Mouse (Mus musculus) heart, adult 2 months (tissue): ENCODE data around the gene Spata13. TPM values are rescaled to one million over a fixed set of nuclear protein-coding genes. Genes with fewer than 3 reads are reported as not detected.

Source experiments
- DNase-seq, 2 experiments: peaks; one replicate each; pipeline ENCODE4 v3.0.0; 2021
- H3K27ac ChIP-seq: fragments of 200-600 bp; 2 replicates; pipeline ENCODE4 v1.8.1; 2022
- H3K27me3 ChIP-seq: fragments of 200-500 bp; 2 replicates; pipeline ENCODE4 v1.6.1; 2012; ENCODE audit warnings: mild to moderate bottlenecking, low read length, inconsistent platforms, mixed read lengths; ENCODE audit not compliant: control insufficient read depth, insufficient read depth
- H3K36me3 ChIP-seq: fragments of 200-500 bp; 2 replicates; pipeline ENCODE4 v1.6.1; 2012; ENCODE audit warnings: low read length, inconsistent platforms; ENCODE audit not compliant: control insufficient read depth, insufficient read depth
- H3K4me1 ChIP-seq: fragments of 200-500 bp; 2 replicates; pipeline ENCODE4 v1.6.1; 2011; ENCODE audit warnings: low read length; ENCODE audit not compliant: control insufficient read depth, insufficient read depth
- H3K4me3 ChIP-seq: fragments of 200-600 bp; 2 replicates; pipeline ENCODE4 v1.8.1; 2022
- H3K79me2 ChIP-seq: fragments of 200-500 bp; replicated peaks from 2 replicates; pipeline ENCODE4 v1.6.1; 2012; ENCODE audit warnings: mild to moderate bottlenecking, inconsistent platforms, low read length, moderate library complexity, mixed read lengths; ENCODE audit not compliant: control insufficient read depth, insufficient read depth
- H3K9ac ChIP-seq: fragments of 200-500 bp; 2 replicates; pipeline ENCODE4 v1.6.1; 2012; ENCODE audit warnings: low read depth, mild to moderate bottlenecking, control low read depth, inconsistent platforms, low read length, mixed read lengths
- CTCF ChIP-seq: fragments of 200-600 bp; IDR thresholded peaks from 2 replicates; pipeline ENCODE4 v1.8.1; 2022; ENCODE audit warnings: antibody characterized with exemption, mild to moderate bottlenecking, moderate library complexity
- EP300 ChIP-seq: fragments of 200-500 bp; IDR thresholded peaks from 2 replicates; pipeline ENCODE4 v1.6.1; 2011; ENCODE audit warnings: low read depth, low read length, control low read depth; ENCODE audit not compliant: insufficient read depth
- POLR2A ChIP-seq: fragments of 200-500 bp; IDR thresholded peaks from 2 replicates; pipeline ENCODE4 v1.6.1; 2011; ENCODE audit warnings: mild to moderate bottlenecking, low read depth, low read length, control low read depth; ENCODE audit not compliant: insufficient read depth
- WGBS: fragments of 180-500 bp; shearing (Covaris S2); methylation state at CpG from one replicate; pipeline ENCODE4 v1.1.7; 2018; 5-methylcytosine and 5-hydroxymethylcytosine counted together
- intact Hi-C: fragments of 180-260 bp; cut with DNase I; formaldehyde crosslinking; loops from one replicate; pipeline ENCODE4 v1.15.1; 2025
- polyA plus RNA-seq: library from polyadenylated mRNA; depleted of rRNA; stranded (reverse); fragments of >200 nt; gene quantifications from 2 replicates; pipeline ENCODE4 v1.2.3, GENCODE M21; 2012
- total RNA-seq, 2 experiments: library from RNA; stranded (reverse); gene quantifications; 2 replicates each; pipeline ENCODE4 v1.2.3; 2021

Gene Spata13
- total and polyA plus RNA-seq, 3 experiments = 9.5 to 14.7 (median 13.1) TPM

GRCm38 (mm10) chr14:60597571-60597970 is 36.2 kb upstream of the Spata13 start:
- WGBS = 12% methylated on average over 4 of the region's 4 CpGs
- peak overlapping the region; percentile 51 for H3K27ac ChIP-seq
- H3K27me3 ChIP-seq = no peaks in the 10 kb centered on the region
- no peak for DNase-seq
- H3K4me3 ChIP-seq = no peak overlapping the region
- TF ChIP-seq EP300 (no peak), CTCF (no peak), POLR2A (no peak)
- intact Hi-C loops = no loop called here
- no peaks in the 10 kb centered on the region for H3K79me2 ChIP-seq
- H3K4me1 ChIP-seq = peaks cover 18% of the 10 kb centered on the region
- H3K36me3 ChIP-seq = no peaks in the 10 kb centered on the region; the same call in 1 of the 2 replicates
- no peak overlapping the region for H3K9ac ChIP-seq

- peaks cover 11% of the 10 kb centered on the region for H3K4me1 ChIP-seq
- H3K9ac ChIP-seq = no peak overlapping the region
- WGBS = 49% methylated on average over 2 of the region's 2 CpGs
- H3K36me3 ChIP-seq = no peaks in the 10 kb centered on the region
- intact Hi-C loops = no loop called here
- DNase-seq = peak; percentile 33 to 44
- H3K79me2 ChIP-seq = no peaks in the 10 kb centered on the region
- H3K4me3 ChIP-seq = no peak overlapping the region
- 0 out of 2 replicates have a peak, but pooled peaks have one; percentile 15 for TF ChIP-seq POLR2A
- TF ChIP-seq CTCF = no peak
- TF ChIP-seq EP300 = peak; percentile 59; the same call in 1 of the 2 replicates
- no peaks in the 10 kb centered on the region for H3K27me3 ChIP-seq
- peak overlapping the region; percentile 54 for H3K27ac ChIP-seq
These were observed 34.8 kb upstream of the Spata13 start for GRCm38 (mm10) chr14:60599044-60599443.

- no peak for TF ChIP-seq EP300
- TF ChIP-seq CTCF = no peak
- TF ChIP-seq POLR2A = no peak
- intact Hi-C loops = no loop called here
- 51% methylated on average over 2 of the region's 2 CpGs for WGBS
These were observed 28.2 kb upstream of the Spata13 start for GRCm38 (mm10) chr14:60605564-60605963.

DNA sequence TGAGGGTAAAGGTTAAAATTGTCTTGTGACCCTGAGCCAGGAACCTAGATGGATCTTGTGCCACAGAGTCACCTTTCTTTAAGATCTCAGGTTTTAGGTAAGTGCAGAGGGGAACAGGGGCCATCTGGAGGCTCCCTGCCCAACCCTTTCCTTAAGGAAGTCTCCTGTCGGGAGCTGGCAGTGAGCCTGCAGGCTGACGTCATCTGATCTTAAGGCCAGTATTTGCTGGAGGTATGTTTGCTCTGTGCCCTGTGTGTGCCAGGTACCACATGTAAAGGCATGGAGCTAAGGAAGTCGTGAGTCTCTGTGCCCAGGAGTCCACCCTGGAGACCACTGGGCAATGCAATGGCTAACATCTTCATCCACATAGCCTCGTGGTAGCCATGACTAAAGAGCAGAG is 27.6 kb upstream of the Spata13 start:
- 55% methylated on average over 4 of the region's 4 CpGs for WGBS
- Histone ChIP-seq H3K36me3 (no peaks in the 10 kb centered on the region), H3K9ac (no peak overlapping the region), H3K4me1 (peaks cover 4% of the 10 kb centered on the region), H3K4me3 (no peak overlapping the region), H3K27ac (peak overlapping the region; percentile 45), H3K27me3 (no peaks in the 10 kb centered on the region), H3K79me2 (no peaks in the 10 kb centered on the region)
- intact Hi-C loops = no loop called here
- no peak for TF ChIP-seq CTCF
- DNase-seq = peak; percentile 47 to 53

More at GRCm38 (mm10) chr14:60605564-60605963, 28.2 kb upstream of the Spata13 start:
- Histone ChIP-seq H3K36me3 (no peaks in the 10 kb centered on the region), H3K4me1 (peaks cover 4% of the 10 kb centered on the region), H3K9ac (no peak overlapping the region), H3K4me3 (no peak overlapping the region), H3K27me3 (no peaks in the 10 kb centered on the region), H3K79me2 (no peaks in the 10 kb centered on the region), H3K27ac (peak overlapping the region; percentile 45)
- no peak for DNase-seq

- DNase-seq = no peak
- Histone ChIP-seq H3K4me1 (peaks cover 4% of the 10 kb centered on the region), H3K79me2 (no peaks in the 10 kb centered on the region), H3K4me3 (no peak overlapping the region), H3K36me3 (no peaks in the 10 kb centered on the region), H3K27me3 (no peaks in the 10 kb centered on the region), H3K9ac (no peak overlapping the region), H3K27ac (no peak overlapping the region)
- WGBS = 61% methylated on average over 4 of the region's 4 CpGs
- intact Hi-C loops = no loop called here
- TF ChIP-seq POLR2A = no peak
- no peak for TF ChIP-seq CTCF
- TF ChIP-seq EP300 = no peak
These were observed 26.1 kb upstream of the Spata13 start for GRCm38 (mm10) chr14:60607743-60608142.

GRCm38 (mm10) chr14:60609160-60609559 is 24.6 kb upstream of the Spata13 start:
- Histone ChIP-seq H3K36me3 (no peaks in the 10 kb centered on the region), H3K79me2 (no peaks in the 10 kb centered on the region), H3K4me3 (no peak overlapping the region), H3K4me1 (peaks cover 4% of the 10 kb centered on the region), H3K9ac (no peak overlapping the region), H3K27ac (no peak overlapping the region), H3K27me3 (no peaks in the 10 kb centered on the region)
- no peak for TF ChIP-seq EP300
- no peak for TF ChIP-seq CTCF
- TF ChIP-seq POLR2A = no peak
- intact Hi-C loops = no loop called here
- WGBS = 83% methylated on average over 1 of the region's 1 CpGs
- DNase-seq = no peak
